Mouse (Mus musculus) stomach, postnatal 0 days (tissue): Measurements from ENCODE around the gene Fuom.
"Not testable (repeated sequence)": the region's sequence is repeated elsewhere in the genome, so short reads cannot be mapped to it uniquely, and the experiment has no call there.

Experiments
- CTCF ChIP-seq: IDR thresholded peaks from 2 replicates; pipeline ENCODE4 v1.5.1; 2016; ENCODE audit warnings: antibody characterized with exemption, low read depth, mild to moderate bottlenecking, moderate library complexity
- EP300 ChIP-seq: optimal IDR thresholded peaks from 2 replicates; pipeline ENCODE3; 2016; ENCODE audit warnings: antibody characterized with exemption

- TF ChIP-seq CTCF, EP300: not testable (repeated sequence)
These were observed 29.9 kb upstream of the Fuom start for GRCm38 (mm10) chr7:140132184-140132583.
